Mouse (Mus musculus) gastrocnemius, postnatal 36 days (tissue): ENCODE measurements around the gene Mtfr1l. TPM values are rescaled to one million over a fixed set of nuclear protein-coding genes. Genes with fewer than 3 reads are reported as not detected.

Experiments used
- DNase-seq, 2 experiments: peaks; one replicate each; pipeline ENCODE4 v3.0.0; 2022
- intact Hi-C: fragments of 180-260 bp; cut with DNase I; formaldehyde crosslinking; loops from one replicate; pipeline ENCODE4 v1.15.1; 2025
- total RNA-seq, 2 experiments: library from RNA; stranded (reverse); gene quantifications; 2 replicates each; pipeline ENCODE4 v1.2.3; 2021

The Mtfr1l gene
- total RNA-seq, 2 experiments from 2014 or later: 124 to 130 TPM

DNA sequence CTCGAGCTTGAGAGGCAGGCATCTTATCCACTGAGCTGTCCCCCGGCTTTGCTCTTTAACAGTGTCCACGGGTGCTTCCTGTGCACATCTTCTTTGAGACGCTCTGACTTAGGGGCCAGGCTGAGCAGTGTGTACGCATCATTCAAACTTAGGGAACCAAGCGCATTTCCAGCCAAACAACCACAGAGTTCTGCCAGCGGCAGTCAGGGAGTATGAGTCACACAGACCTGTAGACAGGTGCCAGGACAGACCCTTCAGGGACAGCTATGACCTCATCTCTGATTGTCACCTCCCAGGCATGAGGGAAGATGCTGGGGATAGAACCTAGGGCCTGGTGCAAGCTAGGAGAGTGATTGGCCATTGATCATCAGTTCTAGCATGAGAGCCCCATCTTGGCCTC is 24.0 kb upstream of the Mtfr1l start:
- intact Hi-C loops: no loop called here
- no peak for DNase-seq

GRCm38 (mm10) chr4:134558570-134559113 is 23.5 kb upstream of the Mtfr1l start:
- no peak for DNase-seq
- intact Hi-C loops: no loop called here

DNA sequence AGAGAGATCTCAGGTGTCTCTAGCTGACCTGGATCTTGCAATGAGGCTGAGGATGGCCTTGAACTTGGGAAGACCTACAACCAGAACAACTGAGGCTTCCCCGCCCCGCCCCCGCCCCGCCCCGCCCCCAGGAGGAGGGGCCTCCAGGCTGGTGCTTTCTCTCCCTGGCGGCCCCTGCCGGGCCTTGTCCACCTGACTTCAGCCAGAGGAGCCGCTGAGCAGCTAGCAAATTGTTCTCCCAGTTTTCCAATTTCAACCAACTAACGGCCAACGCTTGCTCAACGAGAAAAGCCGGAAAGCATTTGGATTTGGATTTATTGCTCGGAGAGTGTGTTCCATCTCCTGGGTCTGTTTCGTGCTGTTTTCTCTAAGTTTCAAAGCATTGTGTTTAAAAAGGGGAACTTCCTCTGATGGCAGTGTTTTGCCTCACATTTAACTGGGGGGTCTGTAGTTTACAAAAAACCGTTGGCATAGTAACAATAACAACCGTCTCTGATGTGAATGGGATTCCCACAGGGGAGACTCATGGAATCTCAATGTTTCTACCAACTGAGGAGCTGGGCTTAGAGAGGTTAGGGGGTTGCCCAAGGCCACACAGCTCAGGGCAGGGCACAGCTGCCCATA is 22.6 kb upstream of the Mtfr1l start:
- DNase-seq: no peak
- intact Hi-C loops: no loop called here

GRCm38 (mm10) chr4:134555956-134556580 is 20.9 kb upstream of the Mtfr1l start:
- DNase-seq: no peak
- intact Hi-C loops: no loop called here

DNA sequence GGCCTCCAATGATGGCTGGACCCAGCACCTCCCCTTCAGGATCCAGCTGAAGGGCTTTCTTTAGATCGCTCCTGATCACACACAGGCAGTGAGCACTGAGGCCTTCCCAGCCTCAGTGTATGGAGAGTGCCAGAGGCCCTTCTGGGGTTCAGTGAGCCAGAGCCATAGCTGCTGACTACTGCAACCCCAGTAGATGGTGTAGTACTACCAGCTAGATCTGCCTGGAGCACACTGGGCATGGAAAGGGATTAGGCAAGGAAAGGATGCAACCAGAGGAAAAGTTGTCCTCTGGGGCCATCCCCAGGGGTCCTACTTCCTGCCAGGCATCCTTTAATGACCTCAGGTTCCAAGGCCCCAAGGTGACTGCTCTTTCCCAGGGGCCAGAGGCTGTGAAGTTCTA is 18.4 kb upstream of the Mtfr1l start:
- no peak for DNase-seq
- intact Hi-C loops: no loop called here

DNA sequence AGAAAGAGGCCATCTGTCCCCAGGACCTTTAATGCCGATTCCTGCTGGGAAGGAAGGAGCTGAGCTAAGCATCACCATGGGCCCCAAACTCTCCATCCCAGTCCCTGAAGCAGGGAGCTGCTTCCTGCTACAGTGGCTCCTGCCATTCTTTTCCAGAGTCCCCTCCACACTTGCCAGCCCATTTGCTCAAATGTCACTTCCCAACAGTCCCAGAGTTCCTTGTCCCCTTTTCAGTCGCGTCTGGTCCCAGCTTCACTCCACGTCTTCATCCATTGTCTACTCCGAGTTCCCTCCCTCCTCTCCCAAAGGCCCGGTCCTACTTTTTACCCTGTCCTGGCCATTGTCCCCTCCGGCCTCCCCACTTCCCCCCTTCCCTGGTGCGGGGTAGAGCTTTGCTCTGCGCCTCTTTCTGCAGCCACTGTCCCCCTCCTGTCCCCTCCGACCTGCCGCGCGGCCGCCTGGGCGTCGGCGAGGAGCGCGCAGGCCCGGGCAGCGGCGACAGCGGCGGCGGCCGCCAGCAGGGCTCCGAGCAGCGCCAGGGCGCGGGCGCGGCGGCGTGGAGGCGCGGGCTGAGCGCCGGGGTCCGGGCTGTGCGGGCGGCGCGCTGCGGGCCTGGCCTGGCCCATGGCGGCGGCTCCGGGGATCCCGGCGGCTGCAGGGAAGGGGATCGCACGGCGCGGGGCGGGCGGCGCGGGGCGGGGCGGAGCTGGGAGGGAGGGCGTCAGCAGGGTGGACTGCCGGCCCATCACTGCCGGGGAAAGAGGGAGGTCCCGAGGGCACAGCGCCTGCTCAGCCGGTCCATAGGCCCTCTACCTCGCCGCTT is 16.5 kb upstream of the Mtfr1l start, which contains the start of gene Selenon:
TSS of gene Selenon (minus strand) at position 673 of the 823 bp plus-strand sequence.
- DNase-seq: peak in 1 of 2 experiments; percentile 77
- intact Hi-C loops: no loop called here

DNA sequence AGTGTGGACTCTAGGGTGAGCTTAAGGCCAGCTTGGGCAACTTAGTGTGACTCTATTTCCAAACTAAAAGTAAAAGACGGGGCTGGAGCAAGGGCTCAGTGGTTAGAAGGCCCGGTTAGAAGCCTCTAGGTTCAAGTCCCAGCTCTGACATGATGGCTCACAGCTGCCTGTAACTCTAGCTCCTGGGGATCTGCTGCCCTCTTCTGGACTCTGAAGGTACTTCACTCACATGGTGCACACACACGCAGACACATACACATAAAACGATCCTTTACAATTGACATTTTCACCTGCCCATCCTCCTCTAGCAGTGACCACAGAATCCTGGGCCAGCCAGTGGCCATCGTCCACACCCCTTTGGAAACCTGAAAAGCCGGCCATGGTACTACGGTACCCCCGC is 14.7 kb upstream of the Mtfr1l start:
- DNase-seq: no peak
- intact Hi-C loops: loop anchor here (5.0 kb wide), 1 partner anchor 332 kb away; no protein-coding TSS in a partner anchor

- DNase-seq: no peak
- intact Hi-C loops: loop anchor here (5.0 kb wide), 1 partner anchor 334 kb away; no protein-coding TSS in a partner anchor
These were observed 13.2 kb upstream of the Mtfr1l start for GRCm38 (mm10) chr4:134548169-134548938.

DNA sequence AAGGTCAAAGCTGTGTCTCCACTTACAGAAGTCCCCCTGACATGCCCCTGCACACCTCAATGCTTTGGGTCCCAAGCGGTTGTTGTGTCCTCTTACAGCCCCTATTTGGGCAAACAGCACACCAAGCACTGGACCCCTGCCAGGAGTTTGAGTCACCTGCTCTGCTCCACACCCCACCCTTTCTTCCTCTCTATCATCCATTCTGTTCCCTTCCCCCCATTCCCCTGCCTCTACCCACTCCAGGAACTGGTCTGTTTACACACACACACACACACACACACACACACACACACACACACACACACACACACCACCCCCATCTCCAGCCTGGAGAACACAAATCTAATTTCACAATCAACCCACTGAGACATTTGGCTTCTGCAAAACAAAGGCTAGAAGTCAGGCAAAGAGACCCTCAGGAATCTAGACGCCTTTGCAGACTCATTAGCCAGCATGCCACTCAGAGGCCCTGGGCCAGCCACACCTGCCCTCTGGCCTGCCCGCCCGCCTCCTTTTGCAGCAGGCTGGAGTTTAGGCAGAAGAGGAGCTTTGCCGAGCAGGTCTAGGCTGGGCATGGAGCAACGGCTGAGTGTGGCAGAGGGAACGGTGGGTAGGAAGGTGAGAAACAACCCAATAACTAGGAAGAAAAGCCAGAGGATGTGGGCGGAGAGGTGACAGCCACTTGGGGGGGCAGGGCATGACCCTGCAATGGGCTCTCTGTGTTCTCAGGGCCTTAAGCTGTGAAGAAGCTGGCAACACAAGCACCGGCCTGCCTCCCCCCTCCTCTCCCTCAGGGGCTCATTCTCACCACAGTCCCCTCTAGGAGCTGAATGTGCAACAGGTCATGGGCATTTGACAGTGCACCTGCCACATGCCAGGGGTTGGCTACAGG is 11.9 kb upstream of the Mtfr1l start:
- DNase-seq: no peak
- intact Hi-C loops: loop anchor here (5.0 kb wide), 1 partner anchor 335 kb away; no protein-coding TSS in a partner anchor

DNA sequence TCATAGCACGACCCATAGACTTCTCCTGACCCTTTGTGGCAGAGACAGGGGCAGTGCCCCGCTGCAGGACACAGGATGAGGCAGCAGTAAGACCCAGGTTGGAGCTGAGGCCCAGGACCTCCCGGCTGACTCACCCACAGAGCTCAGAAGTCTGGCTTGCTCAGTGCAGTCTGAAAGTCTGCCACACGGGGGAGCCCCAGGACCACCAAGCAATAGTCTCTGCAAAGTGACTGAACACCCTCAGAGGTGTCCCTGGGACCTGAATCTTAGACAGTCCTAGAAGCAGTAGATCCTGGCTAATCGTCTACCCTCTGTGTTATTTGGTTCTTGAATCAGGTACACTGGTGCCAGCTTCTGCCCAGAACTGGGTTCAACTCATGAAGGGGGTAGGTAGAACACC is 8.1 kb upstream of the Mtfr1l start:
- DNase-seq: peak; percentile 87 to 93
- intact Hi-C loops: loop anchor here (2.0 kb wide), 1 partner anchor 254 kb away; no protein-coding TSS in a partner anchor

GRCm38 (mm10) chr4:134542726-134543125 is 7.5 kb upstream of the Mtfr1l start:
- intact Hi-C loops: loop anchor here (2.0 kb wide), 1 partner anchor 254 kb away; no protein-coding TSS in a partner anchor
- no peak for DNase-seq

GRCm38 (mm10) chr4:134538997-134539580 is 3.9 kb upstream of the Mtfr1l start:
- intact Hi-C loops: no loop called here
- no peak for DNase-seq

DNA sequence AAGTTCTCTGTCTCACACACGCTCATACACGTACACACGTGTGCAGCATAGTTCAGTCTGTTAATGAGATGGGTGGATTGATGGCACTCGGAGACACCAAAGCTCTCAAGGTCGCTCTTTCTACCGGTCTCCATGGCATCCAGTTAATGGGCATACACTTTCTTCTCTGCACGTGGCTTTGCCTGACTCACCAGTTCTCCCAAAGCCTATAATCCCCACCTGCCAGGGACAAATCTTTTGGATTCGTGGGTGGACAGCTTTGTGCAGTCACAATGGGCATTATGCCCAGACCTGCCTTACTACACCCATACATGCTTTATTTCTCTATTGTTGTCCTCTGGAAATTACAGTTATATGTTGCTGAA is 582 bp upstream of the Mtfr1l start:
- intact Hi-C loops: no loop called here
- no peak for DNase-seq

- peak; percentile 46 to 58 for DNase-seq
- intact Hi-C loops: no loop called here
These were observed 882 bp downstream of the Mtfr1l start for GRCm38 (mm10) chr4:134534124-134534886.

DNA sequence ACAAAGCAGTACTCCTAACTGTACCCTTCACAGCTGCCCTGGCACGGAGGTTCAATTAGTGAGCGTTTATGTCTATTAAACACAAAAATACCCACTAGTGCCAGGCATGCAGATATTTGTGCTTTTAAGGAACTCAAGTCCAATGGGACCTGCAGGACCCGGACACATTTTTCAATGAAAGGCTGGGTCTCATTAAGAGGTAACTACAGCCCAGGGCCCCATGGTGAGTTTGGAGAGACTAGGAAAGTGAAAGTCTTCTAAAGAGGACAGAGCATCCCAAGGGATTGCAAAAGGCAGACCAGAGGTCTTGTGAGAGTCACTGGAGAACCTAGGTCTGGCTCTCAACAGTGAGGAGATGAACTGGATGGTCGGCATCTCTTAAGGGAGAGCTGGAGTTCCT is 1.8 kb downstream of the Mtfr1l start:
- intact Hi-C loops: no loop called here

DNA sequence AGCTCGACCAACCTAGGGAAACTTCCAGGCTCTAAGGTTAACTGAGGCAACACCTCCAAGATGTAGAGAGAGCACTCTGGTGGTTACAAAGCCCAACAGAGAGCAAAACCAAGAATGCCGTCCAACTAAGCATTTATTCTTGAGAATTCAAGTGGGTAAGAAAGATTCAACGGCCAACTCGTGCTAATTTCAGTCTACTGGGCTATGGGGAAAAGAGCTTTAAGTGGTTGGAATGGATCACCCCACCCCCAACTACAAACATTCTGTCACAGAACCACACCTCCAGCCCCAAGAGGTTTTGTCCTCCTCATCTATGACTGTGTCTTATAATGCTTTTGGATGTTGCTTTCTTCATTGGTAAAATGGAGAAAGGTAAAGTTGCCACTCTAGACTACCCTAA is 2.3 kb downstream of the Mtfr1l start:
- DNase-seq: no peak

More for the DNA sequence above, 1.8 kb downstream of the Mtfr1l start:
- no peak for DNase-seq

GRCm38 (mm10) chr4:134526220-134526619 is 9.0 kb downstream of the Mtfr1l start:
- DNase-seq: no peak
- intact Hi-C loops: no loop called here

More for the DNA sequence above, 2.3 kb downstream of the Mtfr1l start:
- intact Hi-C loops: no loop called here

DNA sequence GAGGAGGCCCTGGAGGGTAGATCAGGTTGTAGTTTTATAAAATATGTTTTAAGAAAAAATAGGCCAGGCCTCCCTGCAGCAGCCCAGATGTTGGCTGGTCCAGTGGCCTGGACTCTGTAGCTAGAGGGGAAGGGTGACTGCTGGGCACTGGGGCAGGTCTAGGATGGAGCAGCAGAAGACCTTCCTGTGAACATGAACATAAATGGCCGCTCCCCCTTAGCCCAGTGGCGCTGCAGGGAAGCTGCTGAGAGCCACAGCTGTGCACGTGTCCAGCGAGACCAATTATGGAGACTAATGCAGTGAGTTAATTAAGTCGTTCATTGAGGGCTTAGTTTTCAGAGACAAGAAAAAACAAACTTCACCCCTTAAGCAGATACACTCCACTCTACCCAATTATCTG is 9.4 kb downstream of the Mtfr1l start:
- intact Hi-C loops: no loop called here
- no peak for DNase-seq
